Mouse (Mus musculus): ENCODE data around the gene Gm21860.
"Not testable (repeated sequence)": the region's sequence is repeated elsewhere in the genome, so short reads cannot be mapped to it uniquely, and the experiment has no call there.

- TF ChIP-seq CTCF, POLR2A (IDR thresholded peaks at IDR 0.05; ENCODE audit: extremely low read depth, insufficient read depth, low read length): not testable (repeated sequence)
Observed at GRCm38 (mm10) chrY:90733656-90734333, 20.8 kb downstream of the Gm21860 start.

Data from cortical plate, adult 2 months (tissue).